Mouse (Mus musculus): Measurements from ENCODE around the gene Rpl41. TPM values are rescaled to one million over a fixed set of nuclear protein-coding genes. Genes with fewer than 3 reads are reported as not detected.

The Rpl41 gene
- total and polyA plus RNA-seq, 2 experiments from 2014 or later, result 501 to 2,618 TPM

DNA sequence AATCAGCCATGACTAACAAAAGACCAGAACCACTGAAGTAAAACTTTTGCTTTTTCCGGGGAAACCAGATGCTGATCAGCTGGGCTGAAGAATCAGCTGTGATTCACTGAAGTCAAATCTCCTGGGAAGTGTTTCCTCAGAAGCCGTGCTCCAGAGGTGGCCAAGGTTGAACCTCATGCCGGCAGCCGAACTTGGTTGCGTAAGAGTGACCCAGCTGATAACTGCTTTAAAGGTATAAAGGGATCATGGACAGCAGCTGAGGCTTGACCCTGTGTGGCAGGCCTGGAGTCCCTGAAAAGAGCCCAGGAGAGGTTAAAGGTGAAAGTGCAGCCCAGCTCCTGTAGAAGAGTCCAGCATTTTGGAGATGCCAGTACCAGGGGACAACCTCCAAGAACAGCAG is 46.8 kb downstream of the Rpl41 start:
- WGBS, result 88% methylated on average over 5 of the region's 5 CpGs
- DNase-seq (ENCODE audit: low spot score), result no peak

GRCm38 (mm10) chr10:128499116-128499671 is 49.9 kb downstream of the Rpl41 start:
- Histone ChIP-seq H3K4me3 (ENCODE audit: low read length) (peak overlapping the region; percentile 61), H3K27ac (peak overlapping the region; percentile 85), H3K4me1 (ENCODE audit: insufficient read depth, low read length) (peaks cover 12% of the 10 kb centered on the region), H3K4me2 (ENCODE audit: low read depth, low read length) (peak overlapping the region; percentile 81), H3K9me3 (ENCODE audit: low read length) (no peaks in the 10 kb centered on the region), H3K27me3 (ENCODE audit: insufficient read depth, low read length) (no peaks in the 10 kb centered on the region), H3K36me3 (ENCODE audit: insufficient read depth, low read length) (no peaks in the 10 kb centered on the region), H3K9ac (replicated peaks; ENCODE audit: low read length) (peak overlapping the region; percentile 54)
- TF ChIP-seq CTCF (IDR thresholded peaks at IDR 0.05; ENCODE audit: low read depth), result peak; percentile 17; the same call in 1 of the 2 replicates
- 2% methylated on average over 21 of the region's 21 CpGs for WGBS
- ATAC-seq (peak; percentile 31), DNase-seq (ENCODE audit: low spot score) (peak; percentile 61)

More for the DNA sequence above, 46.8 kb downstream of the Rpl41 start:
- peaks cover 6% of the 10 kb centered on the region for H3K4me1 ChIP-seq (ENCODE audit: insufficient read depth, low read length)
- no peak overlapping the region for H3K4me3 ChIP-seq (ENCODE audit: low read length)
- ATAC-seq, result no peak
- no peaks in the 10 kb centered on the region for H3K36me3 ChIP-seq (ENCODE audit: insufficient read depth, low read length)
- H3K4me2 ChIP-seq (ENCODE audit: low read depth, low read length), result no peak overlapping the region
- TF ChIP-seq CTCF (IDR thresholded peaks at IDR 0.05; ENCODE audit: low read depth), result no peak
- no peaks in the 10 kb centered on the region for H3K27me3 ChIP-seq (ENCODE audit: insufficient read depth, low read length)
- no peak overlapping the region for H3K27ac ChIP-seq
- no peaks in the 10 kb centered on the region for H3K9me3 ChIP-seq (ENCODE audit: low read length)
- H3K9ac ChIP-seq (replicated peaks; ENCODE audit: low read length), result no peak overlapping the region

- H3K27me3 ChIP-seq (ENCODE audit: insufficient read depth, low read length), result no peaks in the 10 kb centered on the region
- peak within 1 kb of the TSS; percentile 81 for H3K4me2 ChIP-seq (ENCODE audit: low read depth, low read length)
- no peak for TF ChIP-seq CTCF (IDR thresholded peaks at IDR 0.05; ENCODE audit: low read depth)
- ATAC-seq (peak; percentile 87), DNase-seq (ENCODE audit: low spot score) (peak; percentile 97)
- H3K9ac ChIP-seq (replicated peaks; ENCODE audit: low read length), result peak within 1 kb of the TSS; percentile 54
- no peaks in the 10 kb centered on the region for H3K9me3 ChIP-seq (ENCODE audit: low read length)
- peak within 1 kb of the TSS; percentile 85 for H3K27ac ChIP-seq
- 0% methylated on average over 27 of the region's 27 CpGs for WGBS
- H3K4me1 ChIP-seq (ENCODE audit: insufficient read depth, low read length), result peaks cover 12% of the 10 kb centered on the region
- no peaks in the 10 kb centered on the region for H3K36me3 ChIP-seq (ENCODE audit: insufficient read depth, low read length)
- H3K4me3 ChIP-seq (ENCODE audit: low read length), result peak within 1 kb of the TSS; percentile 61
These were observed 50.5 kb downstream of the Rpl41 start, which contains the start of gene Myl6b for GRCm38 (mm10) chr10:128498590-128498989. Gene Myl6b (minus strand): TSS chr10:128498685.

Small RNA genes lying within 50 kb of the gene (microRNA-seq; reads per million reads assigned to microRNA genes)
- gene Gm47275 (0 reads per million in 2 experiments), gene Mir6916 (0.18 to 0.36 reads per million in 2 experiments), gene Mir6917 (0 reads per million in 2 experiments)

Other genes with a start within 250 kb of the Rpl41 start
- 21.2 and 25.2 TPM in 2 replicates for gene Pan2, start 246.0 kb downstream of the Rpl41 start, total RNA-seq (2014; rRNA removed)
- 14.3 and 16.4 TPM in 2 replicates for gene Pan2, start 246.0 kb downstream of the Rpl41 start, polyA plus RNA-seq (2015; fragmentation: Nextera tagmentation; extraction: Ambion mirVana)
- 42.9 and 73.3 TPM in 2 replicates for gene Cnpy2, start 226.8 kb downstream of the Rpl41 start, total RNA-seq (2014; rRNA removed)
- gene Cnpy2, start 226.8 kb downstream of the Rpl41 start, polyA plus RNA-seq (2015; fragmentation: Nextera tagmentation; extraction: Ambion mirVana), result 186 and 189 TPM in 2 replicates
- gene Cs, start 211.6 kb downstream of the Rpl41 start, total RNA-seq (2014; rRNA removed), result 274 and 311 TPM in 2 replicates
- gene Cs, start 211.6 kb downstream of the Rpl41 start, polyA plus RNA-seq (2015; fragmentation: Nextera tagmentation; extraction: Ambion mirVana), result 262 and 285 TPM in 2 replicates
- gene Coq10a, start 180.3 kb downstream of the Rpl41 start, total RNA-seq (2014; rRNA removed), result 26.9 and 42.1 TPM in 2 replicates
- 50.8 and 52.1 TPM in 2 replicates for gene Coq10a, start 180.3 kb downstream of the Rpl41 start, polyA plus RNA-seq (2015; fragmentation: Nextera tagmentation; extraction: Ambion mirVana)
- 38.8 and 39.5 TPM in 2 replicates for gene Ankrd52, start 172.2 kb downstream of the Rpl41 start, total RNA-seq (2014; rRNA removed)
- gene Ankrd52, start 172.2 kb downstream of the Rpl41 start, polyA plus RNA-seq (2015; fragmentation: Nextera tagmentation; extraction: Ambion mirVana), result 9.1 and 10.6 TPM in 2 replicates
- 0.58 and 2.3 TPM in 2 replicates for gene Slc39a5, start 148.1 kb downstream of the Rpl41 start, total RNA-seq (2014; rRNA removed)
- 0.55 and 0.66 TPM in 2 replicates for gene Slc39a5, start 148.1 kb downstream of the Rpl41 start, polyA plus RNA-seq (2015; fragmentation: Nextera tagmentation; extraction: Ambion mirVana)
- 73.9 and 98.9 TPM in 2 replicates for gene Nabp2, start 137.8 kb downstream of the Rpl41 start, total RNA-seq (2014; rRNA removed)
- gene Nabp2, start 137.8 kb downstream of the Rpl41 start, polyA plus RNA-seq (2015; fragmentation: Nextera tagmentation; extraction: Ambion mirVana), result 135 and 140 TPM in 2 replicates
- 98.1 and 105 TPM in 2 replicates for gene Rnf41, start 137.6 kb downstream of the Rpl41 start, total RNA-seq (2014; rRNA removed)
- 75.8 and 76.3 TPM in 2 replicates for gene Rnf41, start 137.6 kb downstream of the Rpl41 start, polyA plus RNA-seq (2015; fragmentation: Nextera tagmentation; extraction: Ambion mirVana)
- 174 and 181 TPM in 2 replicates for gene Smarcc2, start 90.1 kb downstream of the Rpl41 start, total RNA-seq (2014; rRNA removed)
- gene Smarcc2, start 90.1 kb downstream of the Rpl41 start, polyA plus RNA-seq (2015; fragmentation: Nextera tagmentation; extraction: Ambion mirVana), result 112 and 120 TPM in 2 replicates
- gene Myl6, start 55.2 kb downstream of the Rpl41 start, total RNA-seq (2014; rRNA removed), result 565 and 585 TPM in 2 replicates
- 1,081 and 1,089 TPM in 2 replicates for gene Myl6, start 55.2 kb downstream of the Rpl41 start, polyA plus RNA-seq (2015; fragmentation: Nextera tagmentation; extraction: Ambion mirVana)
- gene Myl6b, start 50.6 kb downstream of the Rpl41 start, total RNA-seq (2014; rRNA removed), result 27.1 and 34.6 TPM in 2 replicates
- gene Myl6b, start 50.6 kb downstream of the Rpl41 start, polyA plus RNA-seq (2015; fragmentation: Nextera tagmentation; extraction: Ambion mirVana), result 4.2 and 4.9 TPM in 2 replicates
- 22.9 and 29.0 TPM in 2 replicates for gene Esyt1, start 23.4 kb downstream of the Rpl41 start, total RNA-seq (2014; rRNA removed)
- gene Esyt1, start 23.4 kb downstream of the Rpl41 start, polyA plus RNA-seq (2015; fragmentation: Nextera tagmentation; extraction: Ambion mirVana), result 13.3 TPM in 2 replicates
- 19.3 and 19.4 TPM in 2 replicates for gene Zc3h10, start 1.5 kb downstream of the Rpl41 start, total RNA-seq (2014; rRNA removed)
- 12.5 and 13.8 TPM in 2 replicates for gene Zc3h10, start 1.5 kb downstream of the Rpl41 start, polyA plus RNA-seq (2015; fragmentation: Nextera tagmentation; extraction: Ambion mirVana)
- gene Pa2g4, start 16.7 kb upstream of the Rpl41 start, total RNA-seq (2014; rRNA removed), result 48.0 and 61.2 TPM in 2 replicates
- gene Pa2g4, start 16.7 kb upstream of the Rpl41 start, polyA plus RNA-seq (2015; fragmentation: Nextera tagmentation; extraction: Ambion mirVana), result 114 and 117 TPM in 2 replicates
- 1.3 and 1.7 TPM in 2 replicates for gene Erbb3, start 40.3 kb upstream of the Rpl41 start, total RNA-seq (2014; rRNA removed)
- gene Erbb3, start 40.3 kb upstream of the Rpl41 start, polyA plus RNA-seq (2015; fragmentation: Nextera tagmentation; extraction: Ambion mirVana), result 0.64 and 0.65 TPM in 2 replicates
- 1,199 and 1,407 TPM in 2 replicates for gene Rps26, start 77.4 kb upstream of the Rpl41 start, total RNA-seq (2014; rRNA removed)
- 399 and 422 TPM in 2 replicates for gene Rps26, start 77.4 kb upstream of the Rpl41 start, polyA plus RNA-seq (2015; fragmentation: Nextera tagmentation; extraction: Ambion mirVana)
- 11.0 and 90.5 TPM in 2 replicates for gene Ikzf4, start 96.7 kb upstream of the Rpl41 start, total RNA-seq (2014; rRNA removed)
- gene Ikzf4, start 96.7 kb upstream of the Rpl41 start, polyA plus RNA-seq (2015; fragmentation: Nextera tagmentation; extraction: Ambion mirVana), result 8.6 and 9.8 TPM in 2 replicates
- 15.3 and 15.5 TPM in 2 replicates for gene Suox, start 124.8 kb upstream of the Rpl41 start, total RNA-seq (2014; rRNA removed)
- gene Suox, start 124.8 kb upstream of the Rpl41 start, polyA plus RNA-seq (2015; fragmentation: Nextera tagmentation; extraction: Ambion mirVana), result 10.3 and 10.9 TPM in 2 replicates
- 108 and 127 TPM in 2 replicates for gene Rab5b, start 147.0 kb upstream of the Rpl41 start, total RNA-seq (2014; rRNA removed)
- gene Rab5b, start 147.0 kb upstream of the Rpl41 start, polyA plus RNA-seq (2015; fragmentation: Nextera tagmentation; extraction: Ambion mirVana), result 97.5 and 99.7 TPM in 2 replicates
- gene Pmel, start 154.9 kb upstream of the Rpl41 start, total RNA-seq (2014; rRNA removed), result 0.63 and 1.0 TPM in 2 replicates
- 1.0 and 1.4 TPM in 2 replicates for gene Pmel, start 154.9 kb upstream of the Rpl41 start, polyA plus RNA-seq (2015; fragmentation: Nextera tagmentation; extraction: Ambion mirVana)
- 17.5 and 21.2 TPM in 2 replicates for gene Cdk2, start 155.7 kb upstream of the Rpl41 start, total RNA-seq (2014; rRNA removed)
- 16.6 and 17.7 TPM in 2 replicates for gene Cdk2, start 155.7 kb upstream of the Rpl41 start, polyA plus RNA-seq (2015; fragmentation: Nextera tagmentation; extraction: Ambion mirVana)
- 6.2 and 6.6 TPM in 2 replicates for gene Dgka, start 195.6 kb upstream of the Rpl41 start, total RNA-seq (2014; rRNA removed)
- 6.2 and 6.7 TPM in 2 replicates for gene Dgka, start 195.6 kb upstream of the Rpl41 start, polyA plus RNA-seq (2015; fragmentation: Nextera tagmentation; extraction: Ambion mirVana)
- 45.6 and 47.4 TPM in 2 replicates for gene Pym1, start 198.6 kb upstream of the Rpl41 start, total RNA-seq (2014; rRNA removed)
- 51.0 and 51.5 TPM in 2 replicates for gene Pym1, start 198.6 kb upstream of the Rpl41 start, polyA plus RNA-seq (2015; fragmentation: Nextera tagmentation; extraction: Ambion mirVana)
- gene Mmp19, start 241.6 kb upstream of the Rpl41 start, total RNA-seq (2014; rRNA removed), result 0.52 and 2.8 TPM in 2 replicates
- gene Mmp19, start 241.6 kb upstream of the Rpl41 start, polyA plus RNA-seq (2015; fragmentation: Nextera tagmentation; extraction: Ambion mirVana), result 0.59 and 0.61 TPM in 2 replicates

Measured in hindbrain, postnatal 0 days (tissue).